Mouse (Mus musculus) regulatory T cell (primary cell): Measurements from ENCODE around the gene Med14.

Experiments
- in situ Hi-C: fragments of 300-600 bp; cut with MboI, MseI; formaldehyde crosslinking; loops from one replicate; pipeline ENCODE4 v1.15.1; 2025; ENCODE audit warnings: high pct_unique_total_duplicates

Med14 gene

DNA sequence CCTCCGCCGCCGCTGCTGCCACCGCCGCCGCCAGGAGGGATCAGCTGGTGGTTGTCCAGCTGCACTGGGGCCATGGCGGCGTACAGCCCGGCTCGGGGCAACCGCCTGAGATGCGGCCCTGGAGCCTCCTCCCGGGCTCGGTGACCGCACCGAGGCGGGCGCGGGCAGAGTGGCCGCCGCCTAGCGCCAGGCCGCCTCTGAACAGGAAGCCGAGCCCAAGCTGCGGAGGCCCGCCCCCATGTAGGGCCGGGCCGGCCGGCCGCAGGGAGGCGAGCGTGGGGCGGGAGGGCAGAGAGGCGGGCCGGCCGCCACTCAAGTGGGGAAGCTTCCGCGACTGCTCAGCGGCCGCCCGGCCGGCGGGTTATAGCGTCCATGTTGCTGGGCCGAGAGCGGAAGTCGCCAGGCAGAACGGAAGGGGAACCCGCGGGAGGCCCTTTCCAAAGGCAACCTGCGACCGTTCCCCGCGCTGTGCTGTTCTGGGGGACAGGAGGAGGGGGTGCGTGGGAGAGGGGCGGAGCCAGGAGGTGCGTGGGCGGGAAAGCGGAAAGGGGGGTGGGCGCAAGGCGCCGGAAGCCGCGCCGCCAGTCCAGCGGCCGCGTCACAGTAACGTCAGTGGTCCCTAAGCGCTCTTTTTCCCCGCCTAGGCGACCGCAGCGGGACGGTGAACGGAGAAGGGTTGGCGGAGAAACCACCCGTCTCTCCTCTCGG, at the start of gene Med14:
Gene Med14, minus strand, starts transcription at position 448 of the 708 bp plus-strand sequence.
- in situ Hi-C loops = no loop called here

DNA sequence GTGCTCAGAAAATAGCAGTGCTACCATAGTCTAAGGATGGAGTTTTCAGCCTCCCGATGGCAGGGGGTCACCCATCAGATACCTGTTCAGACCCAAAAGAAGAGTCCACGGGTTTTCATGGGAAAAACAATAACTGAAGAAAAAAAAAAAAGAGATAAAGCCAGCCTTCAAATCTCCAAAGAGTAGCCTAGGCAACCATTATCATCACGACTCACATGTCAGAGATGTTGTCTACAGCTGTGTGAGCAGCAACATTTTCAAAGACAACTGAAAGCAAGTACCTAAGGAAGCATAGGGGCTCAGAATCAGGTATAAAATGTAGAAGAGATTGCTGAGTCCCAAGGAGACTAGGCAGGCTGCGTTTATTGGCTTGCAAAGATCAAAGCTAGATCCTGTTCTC, 38.7 kb upstream of the Med14 start:
- in situ Hi-C loops = no loop called here

GRCm38 (mm10) chrX:12794842-12795241, 33.0 kb upstream of the Med14 start:
- in situ Hi-C loops = no loop called here

- in situ Hi-C loops = no loop called here
Measured at GRCm38 (mm10) chrX:12791674-12792340, 29.9 kb upstream of the Med14 start.

DNA sequence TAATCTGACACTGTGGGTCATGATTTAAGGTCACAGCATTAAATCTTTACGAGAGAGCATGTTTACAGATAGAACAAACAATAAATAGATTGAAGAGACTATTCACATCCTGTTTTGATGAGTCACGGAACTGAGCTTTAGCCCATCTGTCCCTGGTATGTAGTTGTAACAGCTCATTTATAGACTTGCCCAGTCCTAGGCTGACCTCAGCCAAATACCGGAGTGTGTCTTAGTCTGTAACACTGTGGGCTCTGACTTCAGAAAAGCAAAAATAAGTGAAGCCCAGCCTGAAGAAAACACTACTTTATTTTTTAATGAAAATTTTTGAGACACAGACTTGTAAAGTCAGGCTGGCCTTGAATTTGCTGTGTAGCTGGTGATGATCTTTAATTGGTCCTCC, 11.4 kb upstream of the Med14 start:
- in situ Hi-C loops = no loop called here

- in situ Hi-C loops = no loop called here
Measured at GRCm38 (mm10) chrX:12771561-12771960, 9.7 kb upstream of the Med14 start.

- in situ Hi-C loops = no loop called here
Measured at GRCm38 (mm10) chrX:12768571-12768970, 6.7 kb upstream of the Med14 start.

DNA sequence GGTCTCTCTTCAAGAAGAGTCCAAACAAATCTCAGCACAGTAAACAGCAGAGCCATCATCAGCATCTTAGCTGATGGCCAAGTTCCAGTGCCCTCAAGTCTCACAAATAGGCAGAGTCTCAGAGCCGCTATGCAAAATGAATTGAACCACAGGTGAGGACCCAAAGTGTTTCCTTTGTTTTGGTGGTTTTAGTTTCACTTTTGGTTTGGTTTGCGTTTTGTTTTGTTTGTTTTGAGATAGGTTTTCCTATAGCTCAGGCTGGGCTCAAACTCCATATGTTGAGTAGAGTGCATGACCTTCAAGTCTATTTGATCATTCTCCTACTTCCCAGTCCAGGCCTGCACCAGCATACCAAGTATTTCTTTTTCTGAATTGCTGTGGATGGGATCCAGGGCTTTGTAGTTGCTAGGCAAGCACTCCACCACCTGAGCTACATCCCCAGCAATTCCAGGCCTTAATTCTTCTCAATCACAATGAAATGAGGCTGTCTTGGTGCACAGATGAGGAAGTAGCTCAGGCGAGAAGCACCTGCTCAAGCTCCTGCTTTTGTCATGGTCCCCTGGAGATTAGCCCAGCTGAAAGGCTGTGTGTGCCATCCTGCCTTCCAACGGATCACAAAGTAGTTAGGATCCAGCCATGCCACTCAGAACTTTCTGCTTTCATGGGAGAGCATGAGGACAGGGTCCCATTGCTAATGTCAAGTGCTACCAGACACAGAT, 5.1 kb upstream of the Med14 start:
- in situ Hi-C loops = no loop called here

DNA sequence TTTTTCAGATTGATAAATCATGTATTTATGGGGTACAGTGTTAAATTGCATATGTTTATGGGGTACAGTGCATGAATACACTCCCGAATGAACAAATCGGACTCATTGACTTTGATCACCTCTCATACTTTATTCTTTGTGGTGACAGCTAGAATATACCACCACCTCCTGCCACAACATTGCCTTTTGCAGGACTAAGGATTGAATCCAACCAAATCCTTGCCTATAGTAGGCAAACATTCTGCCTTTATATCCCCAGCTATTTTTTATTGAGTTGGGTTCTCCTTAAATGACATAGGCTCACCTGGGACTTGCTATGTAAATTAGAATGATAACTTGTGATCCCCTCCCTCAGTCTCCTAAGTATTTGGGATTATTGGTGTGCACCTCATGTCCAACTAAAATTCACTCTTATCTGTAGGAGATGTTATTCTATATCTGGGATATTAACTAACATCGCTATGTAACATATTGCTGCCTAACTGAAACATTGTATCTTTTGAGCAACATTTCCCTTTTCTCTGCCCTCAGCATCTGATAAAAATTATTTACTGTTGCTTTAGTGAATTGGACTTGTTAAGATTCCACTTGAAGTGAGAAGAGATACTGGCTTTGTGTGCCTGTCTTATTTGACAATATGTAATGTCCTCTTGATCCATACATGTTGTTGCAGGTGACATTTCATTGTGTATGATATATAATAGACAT, 1.4 kb upstream of the Med14 start:
- in situ Hi-C loops = no loop called here

DNA sequence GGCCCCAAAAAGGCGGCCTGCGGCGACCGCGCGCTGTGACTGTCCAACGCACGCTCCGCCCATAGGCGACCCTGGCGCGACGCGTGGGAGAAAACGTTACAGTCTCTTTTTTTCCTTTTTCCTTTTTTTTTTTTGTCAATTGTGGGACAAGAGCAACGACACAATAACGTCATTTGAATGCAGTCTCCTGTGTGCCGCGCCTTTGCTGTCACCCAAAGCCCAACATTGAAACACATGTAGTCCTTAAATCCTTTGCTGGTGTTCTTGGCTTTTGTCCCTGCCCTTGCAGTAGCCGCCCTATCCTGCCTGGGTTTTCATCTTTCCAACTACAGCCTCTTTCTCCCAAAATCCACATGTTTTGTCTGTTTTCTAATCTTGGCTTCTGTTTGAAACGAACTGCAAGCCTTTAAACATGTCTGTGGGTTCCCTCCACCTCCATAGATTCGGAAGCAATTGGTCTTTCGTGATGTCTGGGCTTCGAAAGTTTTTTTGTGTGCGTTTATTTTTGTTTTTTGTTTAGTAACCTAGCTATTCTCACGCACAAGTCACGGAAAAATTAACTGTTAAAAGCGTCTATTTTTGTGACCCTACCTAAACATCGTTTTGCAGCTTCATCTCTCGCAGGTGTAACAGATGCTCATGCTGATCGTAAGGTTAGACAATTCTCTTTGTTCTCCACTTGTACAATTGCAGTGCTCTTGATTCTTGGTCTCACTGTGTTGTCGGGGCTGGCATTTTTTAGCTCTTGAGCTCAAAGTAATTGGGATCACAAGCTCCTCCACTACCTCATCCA, 657 bp upstream of the Med14 start:
- in situ Hi-C loops = no loop called here

DNA sequence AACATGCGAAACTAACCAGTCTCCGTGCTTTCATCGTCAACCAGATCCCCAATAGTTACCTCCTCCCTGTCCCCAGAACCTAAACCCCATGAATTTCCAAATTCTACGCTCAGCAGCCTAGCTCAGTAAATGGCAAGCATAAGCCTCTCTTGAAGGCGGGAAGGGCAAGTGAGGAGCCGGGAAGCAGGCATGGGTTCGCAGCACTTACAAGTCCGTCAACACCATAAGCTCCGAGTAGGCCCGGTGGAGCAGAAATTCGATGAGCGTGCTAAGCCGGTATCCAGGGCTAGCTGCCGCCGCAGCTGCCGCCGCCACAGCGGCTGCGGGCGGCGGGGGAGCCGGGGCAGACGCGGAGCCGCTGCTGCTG, 631 bp downstream of the Med14 start:
- in situ Hi-C loops = no loop called here

- in situ Hi-C loops = no loop called here
Measured at GRCm38 (mm10) chrX:12760501-12760900, 1.4 kb downstream of the Med14 start.

GRCm38 (mm10) chrX:12759625-12760024, 2.2 kb downstream of the Med14 start:
- in situ Hi-C loops = no loop called here

DNA sequence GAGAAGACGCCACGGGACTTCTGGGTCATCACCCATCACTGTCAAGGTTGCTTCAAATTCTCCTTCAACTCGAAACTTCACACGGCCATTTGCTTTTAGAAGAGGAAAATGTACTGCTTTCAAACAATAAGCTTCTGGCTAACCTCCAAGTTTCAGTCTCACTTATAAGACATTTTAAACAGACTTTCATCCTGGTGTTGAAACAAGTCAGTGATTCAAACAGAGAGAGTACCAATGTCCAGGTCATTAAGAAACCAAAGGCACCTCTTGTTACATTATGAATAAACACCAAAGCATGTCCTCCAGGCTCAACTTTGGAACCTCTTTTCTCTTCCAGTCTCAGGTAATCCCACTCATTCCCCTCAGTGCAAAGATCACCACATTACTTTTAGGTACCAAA, 14.0 kb downstream of the Med14 start:
- in situ Hi-C loops = no loop called here

GRCm38 (mm10) chrX:12746729-12747128, 15.1 kb downstream of the Med14 start:
- in situ Hi-C loops = no loop called here

GRCm38 (mm10) chrX:12740396-12740795, 21.5 kb downstream of the Med14 start:
- in situ Hi-C loops = no loop called here

DNA sequence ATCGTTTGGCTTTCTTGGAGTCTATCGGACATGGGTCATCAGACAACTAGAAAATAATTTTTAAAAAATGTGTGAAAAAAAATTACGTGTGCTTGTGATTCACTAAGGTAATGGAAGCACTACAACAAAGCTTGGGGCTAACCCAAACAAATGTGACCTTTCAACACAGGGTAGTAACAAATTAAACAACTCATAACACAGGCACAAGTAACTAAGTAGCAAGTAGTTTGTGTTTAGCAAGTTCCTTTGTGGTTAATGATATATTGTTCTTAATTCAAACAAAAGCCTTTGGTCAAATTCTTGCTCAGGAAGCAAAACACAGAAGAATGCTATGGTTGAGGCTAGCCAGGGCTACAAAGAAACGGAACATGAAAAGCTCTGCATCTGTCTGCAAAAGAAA, 45.8 kb downstream of the Med14 start:
- in situ Hi-C loops = no loop called here

- in situ Hi-C loops = no loop called here
Measured at GRCm38 (mm10) chrX:12713796-12714195, 48.1 kb downstream of the Med14 start.

- in situ Hi-C loops = no loop called here
Measured at GRCm38 (mm10) chrX:12686910-12687309, 75.0 kb downstream of the Med14 start.

DNA sequence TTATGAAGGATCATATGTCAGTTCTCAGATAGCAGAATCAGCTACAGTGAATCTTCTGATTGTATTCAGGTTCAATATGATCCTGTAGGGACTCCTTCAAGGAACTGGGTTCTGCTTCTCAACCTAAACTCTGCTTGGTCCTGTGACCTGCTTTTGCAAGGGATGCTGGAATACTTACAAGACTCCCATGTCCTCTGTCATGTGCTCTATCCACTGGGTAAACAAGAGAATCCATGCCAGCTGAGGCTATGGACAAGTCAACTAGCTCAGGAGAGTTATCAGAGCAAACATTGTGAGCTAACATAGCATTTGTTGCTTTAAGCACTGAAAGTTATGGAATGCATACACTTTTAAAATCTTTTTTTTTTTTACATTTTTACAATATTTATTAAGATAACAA, 75.8 kb downstream of the Med14 start:
- in situ Hi-C loops = no loop called here

DNA sequence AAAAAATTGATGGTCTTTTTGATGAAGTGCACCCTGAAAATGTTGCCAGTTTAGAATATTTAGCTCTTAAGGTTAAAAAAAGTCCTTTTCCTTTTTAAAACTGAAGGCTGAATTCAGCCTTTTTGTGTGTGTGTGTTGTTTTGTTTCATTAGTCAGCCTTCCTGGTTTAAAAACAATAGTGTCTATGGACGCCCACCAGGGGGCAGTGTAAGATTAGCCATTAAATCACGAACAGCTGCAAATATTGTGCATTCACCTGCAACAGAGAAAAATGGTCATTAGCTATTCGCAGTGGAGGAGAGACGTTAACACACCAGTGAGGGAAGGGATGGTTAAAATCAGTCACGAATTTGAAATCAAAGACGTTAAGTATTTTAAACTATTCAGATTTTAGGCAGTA, 84.5 kb downstream of the Med14 start:
- in situ Hi-C loops = no loop called here
